Mouse (Mus musculus): ENCODE results near the gene Ptgfr. TPM values are rescaled to one million over a fixed set of nuclear protein-coding genes. Genes with fewer than 3 reads are reported as not detected.

Ptgfr gene
- not detected in 2 replicates for polyA plus RNA-seq (2012; ENCODE audit: insufficient read depth, insufficient read length, missing spikeins)

- H3K4me3 ChIP-seq (ENCODE audit: insufficient read depth, low read length), result no peak within 1 kb of the TSS
- TF ChIP-seq CTCF (IDR thresholded peaks at IDR 0.05; ENCODE audit: low read depth, low read length) (no peak), POLR2A (IDR thresholded peaks at IDR 0.05; ENCODE audit: borderline replicate concordance, low read depth, low read length) (no peak)
- no peak within 1 kb of the TSS for H3K27ac ChIP-seq (ENCODE audit: insufficient read depth, low read depth, low read length)
- no peaks in the 10 kb centered on the region for H3K4me1 ChIP-seq (ENCODE audit: control insufficient read depth, insufficient read depth, low read length)
Observed at GRCm38 (mm10) chr3:151836871-151837680, at the start of gene Ptgfr. TSS of gene Ptgfr (minus strand) at chr3:151837630.

GRCm38 (mm10) chr3:151883881-151884280 lies 46.5 kb upstream of the Ptgfr start:
- no peaks in the 10 kb centered on the region for H3K4me1 ChIP-seq (ENCODE audit: control insufficient read depth, insufficient read depth, low read length)
- H3K4me3 ChIP-seq (ENCODE audit: insufficient read depth, low read length), result no peak overlapping the region
- H3K27ac ChIP-seq (ENCODE audit: insufficient read depth, low read depth, low read length), result no peak overlapping the region
- TF ChIP-seq CTCF (IDR thresholded peaks at IDR 0.05; ENCODE audit: low read depth, low read length), result no peak
- no peak for TF ChIP-seq POLR2A (IDR thresholded peaks at IDR 0.05; ENCODE audit: borderline replicate concordance, low read depth, low read length)

GRCm38 (mm10) chr3:151879981-151880380 lies 42.6 kb upstream of the Ptgfr start:
- Histone ChIP-seq H3K4me1 (ENCODE audit: control insufficient read depth, insufficient read depth, low read length) (no peaks in the 10 kb centered on the region), H3K27ac (ENCODE audit: insufficient read depth, low read depth, low read length) (no peak overlapping the region), H3K4me3 (ENCODE audit: insufficient read depth, low read length) (no peak overlapping the region)
- no peak for TF ChIP-seq CTCF (IDR thresholded peaks at IDR 0.05; ENCODE audit: low read depth, low read length)
- no peak for TF ChIP-seq POLR2A (IDR thresholded peaks at IDR 0.05; ENCODE audit: borderline replicate concordance, low read depth, low read length)

- Histone ChIP-seq H3K4me1 (ENCODE audit: control insufficient read depth, insufficient read depth, low read length) (no peaks in the 10 kb centered on the region), H3K27ac (ENCODE audit: insufficient read depth, low read depth, low read length) (no peak overlapping the region), H3K4me3 (ENCODE audit: insufficient read depth, low read length) (no peak overlapping the region)
- TF ChIP-seq POLR2A (IDR thresholded peaks at IDR 0.05; ENCODE audit: borderline replicate concordance, low read depth, low read length) (no peak), CTCF (IDR thresholded peaks at IDR 0.05; ENCODE audit: low read depth, low read length) (no peak)
Observed at GRCm38 (mm10) chr3:151868970-151869369, 31.5 kb upstream of the Ptgfr start.

GRCm38 (mm10) chr3:151851344-151851743 lies 13.9 kb upstream of the Ptgfr start:
- Histone ChIP-seq H3K4me3 (ENCODE audit: insufficient read depth, low read length) (no peak overlapping the region), H3K4me1 (ENCODE audit: control insufficient read depth, insufficient read depth, low read length) (no peaks in the 10 kb centered on the region), H3K27ac (ENCODE audit: insufficient read depth, low read depth, low read length) (no peak overlapping the region)
- TF ChIP-seq CTCF (IDR thresholded peaks at IDR 0.05; ENCODE audit: low read depth, low read length) (no peak), POLR2A (IDR thresholded peaks at IDR 0.05; ENCODE audit: borderline replicate concordance, low read depth, low read length) (no peak)

- no peaks in the 10 kb centered on the region for H3K4me1 ChIP-seq (ENCODE audit: control insufficient read depth, insufficient read depth, low read length)
- TF ChIP-seq CTCF (IDR thresholded peaks at IDR 0.05; ENCODE audit: low read depth, low read length) (no peak), POLR2A (IDR thresholded peaks at IDR 0.05; ENCODE audit: borderline replicate concordance, low read depth, low read length) (no peak)
- H3K27ac ChIP-seq (ENCODE audit: insufficient read depth, low read depth, low read length), result no peak overlapping the region
- H3K4me3 ChIP-seq (ENCODE audit: insufficient read depth, low read length), result no peak overlapping the region
Observed at GRCm38 (mm10) chr3:151850621-151851020, 13.2 kb upstream of the Ptgfr start.

GRCm38 (mm10) chr3:151846292-151846691 lies 8.9 kb upstream of the Ptgfr start:
- H3K27ac ChIP-seq (ENCODE audit: insufficient read depth, low read depth, low read length), result no peak overlapping the region
- no peak overlapping the region for H3K4me3 ChIP-seq (ENCODE audit: insufficient read depth, low read length)
- no peaks in the 10 kb centered on the region for H3K4me1 ChIP-seq (ENCODE audit: control insufficient read depth, insufficient read depth, low read length)
- TF ChIP-seq POLR2A (IDR thresholded peaks at IDR 0.05; ENCODE audit: borderline replicate concordance, low read depth, low read length), result no peak
- TF ChIP-seq CTCF (IDR thresholded peaks at IDR 0.05; ENCODE audit: low read depth, low read length), result no peak

GRCm38 (mm10) chr3:151844361-151845154 lies 7.1 kb upstream of the Ptgfr start:
- Histone ChIP-seq H3K27ac (ENCODE audit: insufficient read depth, low read depth, low read length) (no peak overlapping the region), H3K4me3 (ENCODE audit: insufficient read depth, low read length) (no peak overlapping the region), H3K4me1 (ENCODE audit: control insufficient read depth, insufficient read depth, low read length) (no peaks in the 10 kb centered on the region)
- no peak for TF ChIP-seq POLR2A (IDR thresholded peaks at IDR 0.05; ENCODE audit: borderline replicate concordance, low read depth, low read length)
- TF ChIP-seq CTCF (IDR thresholded peaks at IDR 0.05; ENCODE audit: low read depth, low read length), result no peak

- Histone ChIP-seq H3K27ac (ENCODE audit: insufficient read depth, low read depth, low read length) (no peak overlapping the region), H3K4me3 (ENCODE audit: insufficient read depth, low read length) (no peak overlapping the region), H3K4me1 (ENCODE audit: control insufficient read depth, insufficient read depth, low read length) (no peaks in the 10 kb centered on the region)
- no peak for TF ChIP-seq POLR2A (IDR thresholded peaks at IDR 0.05; ENCODE audit: borderline replicate concordance, low read depth, low read length)
- no peak for TF ChIP-seq CTCF (IDR thresholded peaks at IDR 0.05; ENCODE audit: low read depth, low read length)
Observed at GRCm38 (mm10) chr3:151840688-151841087, 3.3 kb upstream of the Ptgfr start.

GRCm38 (mm10) chr3:151838372-151838771 lies 942 bp upstream of the Ptgfr start:
- H3K4me3 ChIP-seq (ENCODE audit: insufficient read depth, low read length), result no peak overlapping the region
- TF ChIP-seq CTCF (IDR thresholded peaks at IDR 0.05; ENCODE audit: low read depth, low read length) (no peak), POLR2A (IDR thresholded peaks at IDR 0.05; ENCODE audit: borderline replicate concordance, low read depth, low read length) (no peak)
- H3K4me1 ChIP-seq (ENCODE audit: control insufficient read depth, insufficient read depth, low read length), result no peaks in the 10 kb centered on the region
- no peak overlapping the region for H3K27ac ChIP-seq (ENCODE audit: insufficient read depth, low read depth, low read length)

All from bone marrow macrophage, adult 2 months (primary cell).